Mouse (Mus musculus): ENCODE measurements around the gene Tlk2. TPM values are rescaled to one million over a fixed set of nuclear protein-coding genes. Genes with fewer than 3 reads are reported as not detected.
A peak's percentile ranks its signal among the peaks of the same experiment; 100 is the strongest.

Gene Tlk2
- polyA plus RNA-seq, 1 experiment from 2014 or later: 26.8 TPM

- TF ChIP-seq CTCF (IDR thresholded peaks at IDR 0.05; ENCODE audit: low read depth): no peak
- no peaks in the 10 kb centered on the region for H3K27me3 ChIP-seq (ENCODE audit: insufficient read depth, low read length)
- H3K27ac ChIP-seq (ENCODE audit: low read depth): peak overlapping the region; percentile 22; the same call in 1 of the 2 replicates
- no peaks in the 10 kb centered on the region for H3K9me3 ChIP-seq (ENCODE audit: low read depth, low read length)
- 79% methylated on average over 7 of the region's 7 CpGs for WGBS
- H3K36me3 ChIP-seq (ENCODE audit: insufficient read depth): peaks cover 60% of the 10 kb centered on the region
- no peak overlapping the region for H3K4me3 ChIP-seq (ENCODE audit: low read depth, low read length)
- no peak for ATAC-seq (ENCODE audit: insufficient read depth)
- no peak overlapping the region for H3K4me2 ChIP-seq
- H3K4me1 ChIP-seq (ENCODE audit: insufficient read depth): peaks cover 5% of the 10 kb centered on the region; the same call in 1 of the 2 replicates
- H3K9ac ChIP-seq: no peak overlapping the region
- no peak for DNase-seq
Observed at GRCm38 (mm10) chr11:105281291-105281690, 102.7 kb downstream of the Tlk2 start.

GRCm38 (mm10) chr11:105281763-105282459, 103.3 kb downstream of the Tlk2 start:
- ATAC-seq (ENCODE audit: insufficient read depth) (no peak), DNase-seq (no peak)
- Histone ChIP-seq H3K9me3 (ENCODE audit: low read depth, low read length) (no peaks in the 10 kb centered on the region), H3K4me3 (ENCODE audit: low read depth, low read length) (no peak overlapping the region), H3K27me3 (ENCODE audit: insufficient read depth, low read length) (no peaks in the 10 kb centered on the region), H3K4me1 (ENCODE audit: insufficient read depth) (peaks cover 5% of the 10 kb centered on the region; the same call in 1 of the 2 replicates), H3K36me3 (ENCODE audit: insufficient read depth) (peaks cover 57% of the 10 kb centered on the region), H3K27ac (ENCODE audit: low read depth) (peak overlapping the region; percentile 72; the same call in 1 of the 2 replicates), H3K9ac (no peak overlapping the region), H3K4me2 (no peak overlapping the region)
- TF ChIP-seq CTCF (IDR thresholded peaks at IDR 0.05; ENCODE audit: low read depth): no peak
- 76% methylated on average over 12 of the region's 12 CpGs for WGBS

- DNase-seq (peak; percentile 64), ATAC-seq (ENCODE audit: insufficient read depth) (peak; percentile 55)
- Histone ChIP-seq H3K4me2 (no peak overlapping the region), H3K4me3 (ENCODE audit: low read depth, low read length) (no peak overlapping the region), H3K27ac (ENCODE audit: low read depth) (peak overlapping the region; percentile 72), H3K27me3 (ENCODE audit: insufficient read depth, low read length) (no peaks in the 10 kb centered on the region), H3K9me3 (ENCODE audit: low read depth, low read length) (no peaks in the 10 kb centered on the region), H3K9ac (no peak overlapping the region), H3K36me3 (ENCODE audit: insufficient read depth) (peaks cover 57% of the 10 kb centered on the region), H3K4me1 (ENCODE audit: insufficient read depth) (peaks cover 5% of the 10 kb centered on the region; the same call in 1 of the 2 replicates)
- 50% methylated on average over 2 of the region's 2 CpGs for WGBS
- TF ChIP-seq CTCF (IDR thresholded peaks at IDR 0.05; ENCODE audit: low read depth): no peak
Observed at GRCm38 (mm10) chr11:105282460-105282859, 103.9 kb downstream of the Tlk2 start.

- H3K4me3 ChIP-seq (ENCODE audit: low read depth, low read length): no peak overlapping the region
- H3K9me3 ChIP-seq (ENCODE audit: low read depth, low read length): no peaks in the 10 kb centered on the region
- no peak overlapping the region for H3K4me2 ChIP-seq
- DNase-seq (no peak), ATAC-seq (ENCODE audit: insufficient read depth) (no peak)
- peak overlapping the region; percentile 72 for H3K27ac ChIP-seq (ENCODE audit: low read depth)
- no peak for TF ChIP-seq CTCF (IDR thresholded peaks at IDR 0.05; ENCODE audit: low read depth)
- 86% methylated on average over 9 of the region's 9 CpGs for WGBS
- no peak overlapping the region for H3K9ac ChIP-seq
- H3K27me3 ChIP-seq (ENCODE audit: insufficient read depth, low read length): no peaks in the 10 kb centered on the region
- H3K4me1 ChIP-seq (ENCODE audit: insufficient read depth): peaks cover 5% of the 10 kb centered on the region; the same call in 1 of the 2 replicates
- H3K36me3 ChIP-seq (ENCODE audit: insufficient read depth): peaks cover 60% of the 10 kb centered on the region
Observed at GRCm38 (mm10) chr11:105283016-105283415, 104.4 kb downstream of the Tlk2 start.

- DNase-seq (peak; percentile 64), ATAC-seq (ENCODE audit: insufficient read depth) (peak; percentile 78)
- no peak for TF ChIP-seq CTCF (IDR thresholded peaks at IDR 0.05; ENCODE audit: low read depth)
- WGBS: 39% methylated on average over 3 of the region's 3 CpGs
- Histone ChIP-seq H3K9me3 (ENCODE audit: low read depth, low read length) (no peaks in the 10 kb centered on the region), H3K4me1 (ENCODE audit: insufficient read depth) (peaks cover 5% of the 10 kb centered on the region), H3K4me2 (peak overlapping the region; percentile 40), H3K9ac (no peak overlapping the region), H3K27me3 (ENCODE audit: insufficient read depth, low read length) (no peaks in the 10 kb centered on the region), H3K4me3 (ENCODE audit: low read depth, low read length) (no peak overlapping the region), H3K36me3 (ENCODE audit: insufficient read depth) (peaks cover 53% of the 10 kb centered on the region), H3K27ac (ENCODE audit: low read depth) (peak overlapping the region; percentile 84)
Observed at GRCm38 (mm10) chr11:105285720-105286119, 107.1 kb downstream of the Tlk2 start.

GRCm38 (mm10) chr11:105289403-105289802, 110.8 kb downstream of the Tlk2 start:
- no peak for TF ChIP-seq CTCF (IDR thresholded peaks at IDR 0.05; ENCODE audit: low read depth)
- WGBS: 36% methylated on average over 3 of the region's 3 CpGs
- H3K9ac ChIP-seq: no peak overlapping the region; the same call in 1 of the 2 replicates
- H3K9me3 ChIP-seq (ENCODE audit: low read depth, low read length): no peaks in the 10 kb centered on the region
- DNase-seq: peak; percentile 55
- no peak for ATAC-seq (ENCODE audit: insufficient read depth)
- H3K4me2 ChIP-seq: no peak overlapping the region
- H3K4me3 ChIP-seq (ENCODE audit: low read depth, low read length): no peak overlapping the region
- peaks cover 5% of the 10 kb centered on the region for H3K4me1 ChIP-seq (ENCODE audit: insufficient read depth)
- H3K36me3 ChIP-seq (ENCODE audit: insufficient read depth): peaks cover 31% of the 10 kb centered on the region
- H3K27me3 ChIP-seq (ENCODE audit: insufficient read depth, low read length): no peaks in the 10 kb centered on the region
- peak overlapping the region; percentile 50; the same call in 1 of the 2 replicates for H3K27ac ChIP-seq (ENCODE audit: low read depth)

- Histone ChIP-seq H3K4me1 (ENCODE audit: insufficient read depth) (peaks cover 9% of the 10 kb centered on the region), H3K4me3 (ENCODE audit: low read depth, low read length) (peak overlapping the region; percentile 71), H3K4me2 (peak overlapping the region; percentile 78), H3K27me3 (ENCODE audit: insufficient read depth, low read length) (no peaks in the 10 kb centered on the region), H3K36me3 (ENCODE audit: insufficient read depth) (peaks cover 20% of the 10 kb centered on the region; the same call in 1 of the 2 replicates), H3K9ac (peak overlapping the region; percentile 78), H3K27ac (ENCODE audit: low read depth) (peak overlapping the region; percentile 97), H3K9me3 (ENCODE audit: low read depth, low read length) (no peaks in the 10 kb centered on the region)
- DNase-seq (peak; percentile 77), ATAC-seq (ENCODE audit: insufficient read depth) (peak; percentile 22)
- WGBS: 5% methylated on average over 10 of the region's 10 CpGs
- TF ChIP-seq CTCF (IDR thresholded peaks at IDR 0.05; ENCODE audit: low read depth): no peak; the same call in 1 of the 2 replicates
Observed at GRCm38 (mm10) chr11:105291681-105292123, 113.1 kb downstream of the Tlk2 start.
